11 mouse cellular contexts compared by ENCODE assay signal in genomic region chr3:67624629-67625028, GRCm38 (mm10). TPM values are rescaled to one million over a fixed set of nuclear protein-coding genes. Genes with fewer than 3 reads are reported as not detected.
DNase-seq lines count a peak whose midpoint lies in the region; ATAC-seq and TF ChIP-seq lines count a peak whose summit lies in the region.
"Had no signal": no experiment of that assay in that cellular context is flagged by ENCODE, and none has a peak within 500 bp of the region (broad histone marks: within the 10 kb centered on the region; RNA-seq: fewer than 3 reads in every experiment).

No protein-coding gene starts in this region.

- no peak for TF ChIP-seq EP300 in heart, postnatal 0 days (IDR thresholded peaks at IDR 0.05; ENCODE audit: low read depth)
- no peak for TF ChIP-seq EP300 in lung, postnatal 0 days (IDR thresholded peaks at IDR 0.05)

- peak; percentile 9 for DNase-seq in heart, postnatal 0 days (ENCODE audit: low spot score)
- no peak for DNase-seq in heart, adult 11 months
- no peak for DNase-seq in lung, postnatal 0 days (ENCODE audit: low spot score)
- no peak for DNase-seq in lung, postnatal 36 days
- DNase-seq in retina, postnatal 1 day, result peak; percentile 35
- no peak for DNase-seq in spleen, adult 12 weeks (ENCODE audit: low spot score)
- no peak for DNase-seq in cerebellum, adult 8-10 months
- DNase-seq: heart, postnatal 14 days had no signal

- no peaks in the 10 kb centered on the region for H3K9me3 ChIP-seq in heart, postnatal 0 days (replicated peaks; ENCODE audit: control insufficient read depth, low read length)
- no peaks in the 10 kb centered on the region for H3K9me3 ChIP-seq in lung, postnatal 0 days (ENCODE audit: low read length)
- no peaks in the 10 kb centered on the region for H3K9me3 ChIP-seq in forebrain, embryonic 16.5 days (ENCODE audit: control insufficient read depth, low read length)
- H3K9me3 ChIP-seq: lung, embryonic 15.5 days had no signal

- H3K27ac ChIP-seq in heart, postnatal 0 days (ENCODE audit: low read depth), result no peak overlapping the region
- no peak overlapping the region for H3K27ac ChIP-seq in lung, postnatal 0 days (ENCODE audit: low read length)
- no peak overlapping the region for H3K27ac ChIP-seq in forebrain, embryonic 16.5 days (ENCODE audit: low read length)
- H3K27ac ChIP-seq: lung, embryonic 15.5 days had no signal

- no peak for ATAC-seq in heart, postnatal 0 days (ENCODE audit: insufficient read depth, low read depth)
- ATAC-seq in lung, postnatal 0 days, result no peak
- peak; percentile 74 for ATAC-seq in forebrain, embryonic 16.5 days

- H3K27me3 ChIP-seq in heart, postnatal 0 days (ENCODE audit: control insufficient read depth, insufficient read depth, low read length), result no peaks in the 10 kb centered on the region
- H3K27me3 ChIP-seq in lung, postnatal 0 days (replicated peaks; ENCODE audit: insufficient read depth, low read length), result no peaks in the 10 kb centered on the region
- no peaks in the 10 kb centered on the region for H3K27me3 ChIP-seq in forebrain, embryonic 16.5 days (replicated peaks; ENCODE audit: control insufficient read depth, insufficient read depth, low read length)
- H3K27me3 ChIP-seq: lung, embryonic 15.5 days had no signal

- no peak overlapping the region for H3K4me3 ChIP-seq in heart, postnatal 0 days (ENCODE audit: low read depth, low read length)
- no peak overlapping the region for H3K4me3 ChIP-seq in lung, postnatal 0 days (ENCODE audit: low read depth, low read length)
- no peak overlapping the region for H3K4me3 ChIP-seq in forebrain, embryonic 16.5 days (replicated peaks; ENCODE audit: low read length)
- H3K4me3 ChIP-seq: erythroblast, embryonic 14.5 days; lung, embryonic 15.5 days had no signal

- peak; percentile 19; the same call in 1 of the 2 replicates for TF ChIP-seq CTCF in heart, postnatal 0 days (IDR thresholded peaks at IDR 0.05; ENCODE audit: low read depth)
- peak; percentile 44 for TF ChIP-seq CTCF in lung, postnatal 0 days (IDR thresholded peaks at IDR 0.05)

- H3K4me2 ChIP-seq in heart, postnatal 0 days (ENCODE audit: low read depth, low read length), result no peak overlapping the region
- H3K4me2 ChIP-seq in lung, postnatal 0 days (replicated peaks; ENCODE audit: low read depth, low read length), result no peak overlapping the region
- no peak overlapping the region for H3K4me2 ChIP-seq in forebrain, embryonic 16.5 days (ENCODE audit: low read length)
- H3K4me2 ChIP-seq: lung, embryonic 15.5 days had no signal

- H3K9ac ChIP-seq in heart, postnatal 0 days (replicated peaks; ENCODE audit: low read depth, low read length), result no peak overlapping the region
- no peak overlapping the region for H3K9ac ChIP-seq in lung, postnatal 0 days (replicated peaks; ENCODE audit: low read depth)
- no peak overlapping the region for H3K9ac ChIP-seq in forebrain, embryonic 16.5 days (replicated peaks; ENCODE audit: low read depth, low read length)
- H3K9ac ChIP-seq: lung, embryonic 15.5 days had no signal

- WGBS in heart, postnatal 0 days, result 78% methylated on average over 1 of the region's 1 CpGs
- 73% methylated on average over 1 of the region's 1 CpGs for WGBS in lung, postnatal 0 days
- WGBS in forebrain, embryonic 16.5 days, result 76% methylated on average over 1 of the region's 1 CpGs

- no peaks in the 10 kb centered on the region for H3K36me3 ChIP-seq in heart, postnatal 0 days (replicated peaks; ENCODE audit: control insufficient read depth, insufficient read depth, low read length)
- no peaks in the 10 kb centered on the region for H3K36me3 ChIP-seq in lung, postnatal 0 days (ENCODE audit: insufficient read depth, low read length)
- H3K36me3 ChIP-seq in forebrain, embryonic 16.5 days (ENCODE audit: control insufficient read depth, insufficient read depth), result no peaks in the 10 kb centered on the region
- H3K36me3 ChIP-seq: lung, embryonic 15.5 days had no signal

- no peaks in the 10 kb centered on the region for H3K4me1 ChIP-seq in heart, postnatal 0 days (ENCODE audit: control insufficient read depth, insufficient read depth)
- no peaks in the 10 kb centered on the region for H3K4me1 ChIP-seq in lung, postnatal 0 days (ENCODE audit: insufficient read depth, low read depth, low read length)
- no peaks in the 10 kb centered on the region for H3K4me1 ChIP-seq in forebrain, embryonic 16.5 days (replicated peaks; ENCODE audit: control insufficient read depth, insufficient read depth, low read length)
- H3K4me1 ChIP-seq: lung, embryonic 15.5 days had no signal

RNA-seq across cellular contexts. Expression of gene Mfsd1, which starts 42.1 kb away (rescaled TPM):
- 27.9 and 33.3 TPM in 2 replicates for total RNA-seq in heart, postnatal 0 days (2014; rRNA removed; ENCODE audit: low replicate concordance)
- 27.4 and 28.3 TPM in 2 replicates for polyA plus RNA-seq in heart, postnatal 0 days (2015; fragmentation: Nextera tagmentation; extraction: Ambion mirVana)
- polyA plus RNA-seq in lung, postnatal 0 days (2015; fragmentation: Nextera tagmentation; extraction: Ambion mirVana), result 53.2 and 54.4 TPM in 2 replicates
- 35.5 and 45.2 TPM in 2 replicates for polyA plus RNA-seq in forebrain, embryonic 16.5 days (2015; fragmentation: Nextera tagmentation; extraction: Ambion mirVana)

Comparison
In these comparisons a context has a peak if more than half of its experiments do, and no peak if none do; other contexts are left out.
1. DNase-seq: peak in heart, postnatal 0 days (single experiment) and retina, postnatal 1 day (single experiment); none in heart, adult 11 months (single experiment), lung, postnatal 0 days (single experiment), lung, postnatal 36 days (single experiment), spleen, adult 12 weeks (single experiment) and cerebellum, adult 8-10 months (single experiment).